Mouse (Mus musculus) cerebellum, adult 2 months (tissue): Measurements from ENCODE around the gene Ndufv2.

Experiments
- CTCF ChIP-seq: fragments of 200-500 bp; IDR thresholded peaks from 2 replicates; pipeline ENCODE4 v1.5.1; 2011; ENCODE audit warnings: low read depth, mild to moderate bottlenecking, control low read depth, low read length, moderate library complexity, borderline replicate concordance; ENCODE audit not compliant: insufficient read depth
- POLR2A ChIP-seq: fragments of 200-500 bp; IDR thresholded peaks from 2 replicates; pipeline ENCODE4 v1.6.1; 2011; ENCODE audit warnings: low read length, control low read depth, borderline replicate concordance; ENCODE audit not compliant: insufficient read depth

GRCm38 (mm10) chr17:66048199-66048598, 53.2 kb downstream of the Ndufv2 start:
- TF ChIP-seq CTCF: no peak
- no peak for TF ChIP-seq POLR2A
